Mouse (Mus musculus): ENCODE data around the gene Arrdc2. TPM values are rescaled to one million over a fixed set of nuclear protein-coding genes. Genes with fewer than 3 reads are reported as not detected.

The Arrdc2 gene
- polyA plus RNA-seq, 1 experiment from 2014 or later, result 2.4 TPM

- H3K9ac ChIP-seq, result peak within 1 kb of the TSS; percentile 91
- H3K27me3 ChIP-seq (replicated peaks), result no peaks in the 10 kb centered on the region; the same call in 1 of the 2 replicates
- H3K4me2 ChIP-seq, result peak within 1 kb of the TSS; percentile 98
- H3K4me1 ChIP-seq, result peaks cover 32% of the 10 kb centered on the region
- peak within 1 kb of the TSS; percentile 76 for H3K27ac ChIP-seq (replicated peaks)
- peak within 1 kb of the TSS; percentile 91 for H3K4me3 ChIP-seq
- WGBS, result 1% methylated on average over 46 of the region's 46 CpGs
- peaks cover 2% of the 10 kb centered on the region for H3K36me3 ChIP-seq
- no peaks in the 10 kb centered on the region for H3K9me3 ChIP-seq
- peak; percentile 87 for ATAC-seq (ENCODE audit: extremely low read depth, insufficient number of reproducible peaks, low FRiP score, low TSS enrichment)
These were observed 34.0 kb upstream of the Arrdc2 start, which contains the start of gene Ccdc124 for GRCm38 (mm10) chr8:70873364-70873985. Ccdc124 (minus strand) TSS chr8:70873935.

GRCm38 (mm10) chr8:70872643-70873363, 33.3 kb upstream of the Arrdc2 start:
- peaks cover 37% of the 10 kb centered on the region for H3K4me1 ChIP-seq
- no peaks in the 10 kb centered on the region for H3K9me3 ChIP-seq
- ATAC-seq (ENCODE audit: extremely low read depth, insufficient number of reproducible peaks, low FRiP score, low TSS enrichment), result no peak
- peak overlapping the region; percentile 98 for H3K4me2 ChIP-seq
- no peaks in the 10 kb centered on the region; the same call in none of the 2 replicates for H3K27me3 ChIP-seq (replicated peaks)
- peak overlapping the region; percentile 91 for H3K4me3 ChIP-seq
- WGBS, result 5% methylated on average over 31 of the region's 31 CpGs
- peaks cover 9% of the 10 kb centered on the region for H3K36me3 ChIP-seq
- peak overlapping the region; percentile 91 for H3K9ac ChIP-seq
- peak overlapping the region; percentile 76 for H3K27ac ChIP-seq (replicated peaks)

DNA sequence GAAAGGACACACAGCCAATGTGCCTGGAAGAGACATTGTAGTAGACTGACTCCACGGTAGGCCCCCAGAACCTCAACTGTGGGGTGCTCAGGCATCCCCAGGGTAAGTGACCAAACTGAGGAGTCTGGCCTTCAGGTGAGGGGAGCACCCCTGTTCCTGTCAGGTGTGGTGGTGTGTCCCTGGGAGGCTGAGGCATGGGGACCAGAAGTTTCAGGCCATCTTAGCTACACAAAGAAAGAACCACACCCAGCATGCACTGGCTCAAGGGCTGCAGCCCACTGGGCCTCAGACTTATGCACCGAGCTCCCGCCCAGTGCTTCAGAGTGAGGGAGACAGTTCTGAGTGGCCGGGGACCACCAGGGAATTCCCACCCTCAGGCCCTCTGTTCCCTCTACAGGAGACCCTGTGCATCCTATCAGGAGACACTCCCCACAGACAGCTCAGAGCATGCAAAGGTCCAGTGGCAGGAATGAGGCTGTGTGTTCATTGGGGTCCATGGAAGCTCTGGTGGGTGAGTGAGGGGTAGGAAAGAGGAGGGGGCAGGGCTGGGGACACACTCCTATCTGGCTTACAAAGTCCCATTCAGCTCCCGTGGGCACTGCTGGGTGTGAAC, 31.8 kb upstream of the Arrdc2 start:
- WGBS, result 84% methylated on average over 5 of the region's 5 CpGs
- no peak for ATAC-seq (ENCODE audit: extremely low read depth, insufficient number of reproducible peaks, low FRiP score, low TSS enrichment)
- H3K36me3 ChIP-seq, result peaks cover 13% of the 10 kb centered on the region
- H3K27ac ChIP-seq (replicated peaks), result peak overlapping the region; percentile 39
- peak overlapping the region; percentile 37; the same call in 1 of the 2 replicates for H3K9ac ChIP-seq
- peaks cover 41% of the 10 kb centered on the region for H3K4me1 ChIP-seq
- H3K9me3 ChIP-seq, result no peaks in the 10 kb centered on the region
- no peak overlapping the region for H3K4me2 ChIP-seq
- H3K27me3 ChIP-seq (replicated peaks), result no peaks in the 10 kb centered on the region; the same call in none of the 2 replicates
- no peak overlapping the region for H3K4me3 ChIP-seq

DNA sequence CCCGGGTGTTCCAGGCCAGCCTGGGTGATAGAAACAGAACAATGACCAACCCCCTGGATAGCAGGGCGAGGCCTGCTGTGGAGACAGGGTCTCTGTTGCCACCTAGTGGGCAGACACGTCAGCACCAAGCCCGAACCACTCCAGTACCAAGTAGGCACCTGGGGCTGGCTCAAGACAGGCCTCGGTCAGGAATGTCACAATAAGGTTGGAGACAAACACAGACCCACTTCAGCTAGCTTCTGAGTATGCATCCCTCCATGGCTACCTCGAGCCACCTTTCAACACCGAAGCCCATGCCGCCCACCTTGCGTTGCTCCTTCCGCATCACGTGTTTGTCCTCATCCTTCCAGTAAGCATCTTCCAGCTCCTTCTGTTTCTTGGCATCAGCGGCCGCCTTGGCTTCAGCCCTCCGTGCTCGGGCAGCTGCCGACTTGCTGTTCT, 30.1 kb upstream of the Arrdc2 start:
- H3K4me1 ChIP-seq, result peaks cover 51% of the 10 kb centered on the region
- WGBS, result 43% methylated on average over 16 of the region's 16 CpGs

DNA sequence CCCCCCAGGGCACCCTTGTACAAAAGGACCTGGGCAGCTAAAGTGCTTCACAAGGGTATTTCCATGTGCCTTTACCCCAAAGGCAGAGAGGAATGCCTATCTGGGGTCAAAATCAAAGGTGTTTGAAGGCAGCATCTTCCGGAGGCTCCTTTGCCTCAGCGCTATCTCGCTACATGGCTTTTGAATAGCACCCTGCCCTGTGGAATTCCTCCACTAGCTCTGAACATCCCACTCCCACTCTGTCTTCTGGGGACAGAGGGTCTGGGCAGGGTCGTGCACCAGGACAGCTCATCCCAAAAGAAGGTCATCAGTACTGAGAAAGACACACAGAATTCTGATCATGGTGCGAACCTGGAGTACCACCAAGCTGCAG, 29.7 kb upstream of the Arrdc2 start:
- Histone ChIP-seq H3K27ac (replicated peaks) (no peak overlapping the region), H3K9me3 (no peaks in the 10 kb centered on the region), H3K4me2 (peak overlapping the region; percentile 51), H3K36me3 (peaks cover 13% of the 10 kb centered on the region), H3K4me1 (peaks cover 55% of the 10 kb centered on the region), H3K9ac (0 out of 2 replicates have a peak overlapping the region, but pooled peaks have one; percentile 63), H3K4me3 (no peak overlapping the region), H3K27me3 (replicated peaks) (peaks cover 3% of the 10 kb centered on the region)
- ATAC-seq (ENCODE audit: extremely low read depth, insufficient number of reproducible peaks, low FRiP score, low TSS enrichment), result no peak
- WGBS, result 43% methylated on average over 5 of the region's 5 CpGs

More for the DNA sequence above, 30.1 kb upstream of the Arrdc2 start:
- no peak for ATAC-seq (ENCODE audit: extremely low read depth, insufficient number of reproducible peaks, low FRiP score, low TSS enrichment)
- 0 out of 2 replicates have a peak overlapping the region, but pooled peaks have one; percentile 63 for H3K9ac ChIP-seq
- peaks cover 13% of the 10 kb centered on the region for H3K36me3 ChIP-seq
- no peak overlapping the region for H3K4me3 ChIP-seq
- H3K27me3 ChIP-seq (replicated peaks), result no peaks in the 10 kb centered on the region; the same call in none of the 2 replicates
- H3K4me2 ChIP-seq, result no peak overlapping the region
- H3K27ac ChIP-seq (replicated peaks), result no peak overlapping the region
- H3K9me3 ChIP-seq, result no peaks in the 10 kb centered on the region

GRCm38 (mm10) chr8:70868559-70869198, 29.2 kb upstream of the Arrdc2 start:
- Histone ChIP-seq H3K4me2 (peak overlapping the region; percentile 51), H3K27me3 (replicated peaks) (peaks cover 8% of the 10 kb centered on the region), H3K9me3 (no peaks in the 10 kb centered on the region), H3K4me1 (peaks cover 61% of the 10 kb centered on the region), H3K27ac (replicated peaks) (no peak overlapping the region), H3K36me3 (peaks cover 13% of the 10 kb centered on the region), H3K4me3 (peak overlapping the region; percentile 22; the same call in 1 of the 2 replicates), H3K9ac (peak overlapping the region; percentile 63)
- WGBS, result 24% methylated on average over 40 of the region's 40 CpGs
- ATAC-seq (ENCODE audit: extremely low read depth, insufficient number of reproducible peaks, low FRiP score, low TSS enrichment), result no peak

- WGBS, result 80% methylated on average over 7 of the region's 7 CpGs
- Histone ChIP-seq H3K4me3 (no peak overlapping the region), H3K36me3 (peaks cover 13% of the 10 kb centered on the region), H3K27me3 (replicated peaks) (peaks cover 29% of the 10 kb centered on the region), H3K4me1 (peaks cover 66% of the 10 kb centered on the region), H3K4me2 (peak overlapping the region; percentile 94), H3K27ac (replicated peaks) (no peak overlapping the region; the same call in 1 of the 2 replicates), H3K9ac (no peak overlapping the region; the same call in 1 of the 2 replicates), H3K9me3 (no peaks in the 10 kb centered on the region)
- ATAC-seq (ENCODE audit: extremely low read depth, insufficient number of reproducible peaks, low FRiP score, low TSS enrichment), result no peak
These were observed 27.0 kb upstream of the Arrdc2 start for GRCm38 (mm10) chr8:70866566-70866965.

DNA sequence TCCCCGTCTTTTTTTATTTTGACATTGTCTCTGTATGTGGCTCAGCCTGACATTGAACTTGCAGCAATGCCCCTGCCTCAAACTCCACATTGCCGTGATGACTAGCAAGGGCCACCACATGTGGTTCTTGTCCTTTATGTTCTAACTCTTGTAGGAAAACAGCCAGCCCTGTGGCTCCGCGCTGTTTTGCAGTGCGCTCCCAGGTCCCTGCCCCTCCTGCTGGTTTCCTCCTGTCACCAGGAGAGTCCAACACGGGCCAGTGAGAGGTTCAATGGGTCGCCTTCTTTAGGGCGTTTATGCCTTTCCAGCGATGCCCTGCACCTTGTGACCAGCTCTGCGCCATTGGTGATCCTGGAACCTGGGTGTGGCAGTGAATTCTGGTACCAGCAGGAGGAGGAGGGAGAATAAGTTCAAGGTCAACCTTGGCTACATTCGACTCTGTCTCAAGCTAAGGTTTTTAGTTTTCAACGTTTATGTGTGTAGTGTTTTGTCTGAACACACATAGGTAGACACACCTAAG, 26.5 kb upstream of the Arrdc2 start:
- 0 out of 2 replicates have a peak, but pooled peaks have one; percentile 2 for ATAC-seq (ENCODE audit: extremely low read depth, insufficient number of reproducible peaks, low FRiP score, low TSS enrichment)
- H3K27ac ChIP-seq (replicated peaks), result peak overlapping the region; percentile 64
- H3K9ac ChIP-seq, result peak overlapping the region; percentile 67
- H3K36me3 ChIP-seq, result peaks cover 13% of the 10 kb centered on the region
- H3K27me3 ChIP-seq (replicated peaks), result peaks cover 34% of the 10 kb centered on the region
- H3K4me1 ChIP-seq, result peaks cover 61% of the 10 kb centered on the region
- peak overlapping the region; percentile 94 for H3K4me2 ChIP-seq
- peak overlapping the region; percentile 70 for H3K4me3 ChIP-seq
- no peaks in the 10 kb centered on the region for H3K9me3 ChIP-seq
- 7% methylated on average over 12 of the region's 12 CpGs for WGBS

- WGBS, result under 1% methylated on average over 46 of the region's 46 CpGs
- peaks cover 55% of the 10 kb centered on the region for H3K4me1 ChIP-seq
These were observed 26.0 kb upstream of the Arrdc2 start for GRCm38 (mm10) chr8:70865350-70866000.

GRCm38 (mm10) chr8:70864712-70865221, 25.2 kb upstream of the Arrdc2 start:
- Histone ChIP-seq H3K36me3 (peaks cover 13% of the 10 kb centered on the region), H3K4me1 (peaks cover 54% of the 10 kb centered on the region), H3K9me3 (no peaks in the 10 kb centered on the region), H3K4me2 (peak overlapping the region; percentile 94), H3K27ac (replicated peaks) (peak overlapping the region; percentile 64), H3K27me3 (replicated peaks) (peaks cover 38% of the 10 kb centered on the region), H3K4me3 (peak overlapping the region; percentile 70), H3K9ac (peak overlapping the region; percentile 83)
- no peak for ATAC-seq (ENCODE audit: extremely low read depth, insufficient number of reproducible peaks, low FRiP score, low TSS enrichment)
- 3% methylated on average over 24 of the region's 24 CpGs for WGBS

More at GRCm38 (mm10) chr8:70865350-70866000, 26.0 kb upstream of the Arrdc2 start:
- H3K27me3 ChIP-seq (replicated peaks), result peaks cover 38% of the 10 kb centered on the region
- no peaks in the 10 kb centered on the region for H3K9me3 ChIP-seq
- ATAC-seq (ENCODE audit: extremely low read depth, insufficient number of reproducible peaks, low FRiP score, low TSS enrichment), result peak; percentile 85
- peak overlapping the region; percentile 64 for H3K27ac ChIP-seq (replicated peaks)
- H3K36me3 ChIP-seq, result peaks cover 13% of the 10 kb centered on the region
- H3K9ac ChIP-seq, result peak overlapping the region; percentile 83
- peak overlapping the region; percentile 94 for H3K4me2 ChIP-seq
- H3K4me3 ChIP-seq, result peak overlapping the region; percentile 70

All from heart, embryonic 13.5 days (tissue).